Mouse (Mus musculus): ENCODE results near the gene Padi1. TPM values are rescaled to one million over a fixed set of nuclear protein-coding genes. Genes with fewer than 3 reads are reported as not detected.

The Padi1 gene
- total and polyA plus RNA-seq, 2 experiments from 2014 or later: not detected

- TF ChIP-seq EP300 (IDR thresholded peaks at IDR 0.05; ENCODE audit: low read depth) (no peak), CTCF (IDR thresholded peaks at IDR 0.05; ENCODE audit: low read depth) (no peak)
- WGBS: 73% methylated on average over 3 of the region's 3 CpGs
Observed at GRCm38 (mm10) chr4:140801364-140801763, 44.2 kb downstream of the Padi1 start.

GRCm38 (mm10) chr4:140796786-140797185, 48.8 kb downstream of the Padi1 start:
- WGBS: 83% methylated on average over 3 of the region's 3 CpGs
- no peaks in the 10 kb centered on the region for H3K9me3 ChIP-seq (replicated peaks; ENCODE audit: control insufficient read depth, low read length)
- H3K27me3 ChIP-seq (ENCODE audit: control insufficient read depth, insufficient read depth, low read length): no peaks in the 10 kb centered on the region
- H3K9ac ChIP-seq (replicated peaks; ENCODE audit: low read depth, low read length): no peak overlapping the region
- ATAC-seq (ENCODE audit: insufficient read depth, low read depth) (no peak), DNase-seq (ENCODE audit: low spot score) (no peak)
- H3K4me3 ChIP-seq (ENCODE audit: low read depth, low read length): no peak overlapping the region
- H3K27ac ChIP-seq (ENCODE audit: low read depth): no peak overlapping the region
- no peak overlapping the region for H3K4me2 ChIP-seq (ENCODE audit: low read depth, low read length)
- H3K4me1 ChIP-seq (ENCODE audit: control insufficient read depth, insufficient read depth): no peaks in the 10 kb centered on the region
- TF ChIP-seq EP300 (IDR thresholded peaks at IDR 0.05; ENCODE audit: low read depth) (no peak), CTCF (IDR thresholded peaks at IDR 0.05; ENCODE audit: low read depth) (no peak)
- no peaks in the 10 kb centered on the region for H3K36me3 ChIP-seq (replicated peaks; ENCODE audit: control insufficient read depth, insufficient read depth, low read length)

More at GRCm38 (mm10) chr4:140801364-140801763, 44.2 kb downstream of the Padi1 start:
- Histone ChIP-seq H3K9ac (replicated peaks; ENCODE audit: low read depth, low read length) (no peak overlapping the region), H3K9me3 (replicated peaks; ENCODE audit: control insufficient read depth, low read length) (no peaks in the 10 kb centered on the region), H3K4me1 (ENCODE audit: control insufficient read depth, insufficient read depth) (peaks cover 7% of the 10 kb centered on the region), H3K27me3 (ENCODE audit: control insufficient read depth, insufficient read depth, low read length) (no peaks in the 10 kb centered on the region), H3K4me2 (ENCODE audit: low read depth, low read length) (no peak overlapping the region), H3K27ac (ENCODE audit: low read depth) (no peak overlapping the region), H3K4me3 (ENCODE audit: low read depth, low read length) (no peak overlapping the region), H3K36me3 (replicated peaks; ENCODE audit: control insufficient read depth, insufficient read depth, low read length) (no peaks in the 10 kb centered on the region)
- no peak for DNase-seq (ENCODE audit: low spot score)
- ATAC-seq (ENCODE audit: insufficient read depth, low read depth): no peak

GRCm38 (mm10) chr4:140794678-140795077, 50.9 kb downstream of the Padi1 start:
- no peak overlapping the region for H3K4me2 ChIP-seq (ENCODE audit: low read depth, low read length)

GRCm38 (mm10) chr4:140793795-140794194, 51.8 kb downstream of the Padi1 start:
- H3K4me1 ChIP-seq (ENCODE audit: control insufficient read depth, insufficient read depth): no peaks in the 10 kb centered on the region
- H3K9ac ChIP-seq (replicated peaks; ENCODE audit: low read depth, low read length): no peak overlapping the region
- H3K9me3 ChIP-seq (replicated peaks; ENCODE audit: control insufficient read depth, low read length): no peaks in the 10 kb centered on the region
- H3K4me3 ChIP-seq (ENCODE audit: low read depth, low read length): no peak overlapping the region
- DNase-seq (ENCODE audit: low spot score): no peak
- no peak for ATAC-seq (ENCODE audit: insufficient read depth, low read depth)
- 75% methylated on average over 9 of the region's 9 CpGs for WGBS
- no peak overlapping the region for H3K4me2 ChIP-seq (ENCODE audit: low read depth, low read length)
- TF ChIP-seq CTCF (IDR thresholded peaks at IDR 0.05; ENCODE audit: low read depth) (0 out of 2 replicates have a peak, but pooled peaks have one; percentile 12), EP300 (IDR thresholded peaks at IDR 0.05; ENCODE audit: low read depth) (no peak)
- no peak overlapping the region for H3K27ac ChIP-seq (ENCODE audit: low read depth)
- no peaks in the 10 kb centered on the region for H3K27me3 ChIP-seq (ENCODE audit: control insufficient read depth, insufficient read depth, low read length)
- no peaks in the 10 kb centered on the region for H3K36me3 ChIP-seq (replicated peaks; ENCODE audit: control insufficient read depth, insufficient read depth, low read length)

More at GRCm38 (mm10) chr4:140794678-140795077, 50.9 kb downstream of the Padi1 start:
- DNase-seq (ENCODE audit: low spot score): no peak
- Histone ChIP-seq H3K27ac (ENCODE audit: low read depth) (no peak overlapping the region), H3K9me3 (replicated peaks; ENCODE audit: control insufficient read depth, low read length) (no peaks in the 10 kb centered on the region), H3K36me3 (replicated peaks; ENCODE audit: control insufficient read depth, insufficient read depth, low read length) (no peaks in the 10 kb centered on the region), H3K4me1 (ENCODE audit: control insufficient read depth, insufficient read depth) (no peaks in the 10 kb centered on the region), H3K27me3 (ENCODE audit: control insufficient read depth, insufficient read depth, low read length) (no peaks in the 10 kb centered on the region), H3K4me3 (ENCODE audit: low read depth, low read length) (no peak overlapping the region), H3K9ac (replicated peaks; ENCODE audit: low read depth, low read length) (no peak overlapping the region)
- WGBS: 75% methylated on average over 9 of the region's 9 CpGs
- TF ChIP-seq CTCF (IDR thresholded peaks at IDR 0.05; ENCODE audit: low read depth) (no peak), EP300 (IDR thresholded peaks at IDR 0.05; ENCODE audit: low read depth) (no peak)
- ATAC-seq (ENCODE audit: insufficient read depth, low read depth): no peak

- Histone ChIP-seq H3K27me3 (ENCODE audit: control insufficient read depth, insufficient read depth, low read length) (no peaks in the 10 kb centered on the region), H3K9me3 (replicated peaks; ENCODE audit: control insufficient read depth, low read length) (no peaks in the 10 kb centered on the region), H3K27ac (ENCODE audit: low read depth) (no peak overlapping the region), H3K4me1 (ENCODE audit: control insufficient read depth, insufficient read depth) (no peaks in the 10 kb centered on the region), H3K9ac (replicated peaks; ENCODE audit: low read depth, low read length) (no peak overlapping the region), H3K4me2 (ENCODE audit: low read depth, low read length) (no peak overlapping the region), H3K4me3 (ENCODE audit: low read depth, low read length) (no peak overlapping the region), H3K36me3 (replicated peaks; ENCODE audit: control insufficient read depth, insufficient read depth, low read length) (no peaks in the 10 kb centered on the region)
- DNase-seq (ENCODE audit: low spot score) (no peak), ATAC-seq (ENCODE audit: insufficient read depth, low read depth) (no peak)
- 74% methylated on average over 7 of the region's 7 CpGs for WGBS
- TF ChIP-seq EP300 (IDR thresholded peaks at IDR 0.05; ENCODE audit: low read depth) (no peak), CTCF (IDR thresholded peaks at IDR 0.05; ENCODE audit: low read depth) (no peak)
Observed at GRCm38 (mm10) chr4:140792584-140792983, 53.0 kb downstream of the Padi1 start.

- H3K4me3 ChIP-seq (ENCODE audit: low read depth, low read length): no peak overlapping the region
- ATAC-seq (ENCODE audit: insufficient read depth, low read depth): no peak
- H3K27ac ChIP-seq (ENCODE audit: low read depth): no peak overlapping the region
- H3K27me3 ChIP-seq (ENCODE audit: control insufficient read depth, insufficient read depth, low read length): no peaks in the 10 kb centered on the region
- no peak overlapping the region for H3K9ac ChIP-seq (replicated peaks; ENCODE audit: low read depth, low read length)
- H3K4me2 ChIP-seq (ENCODE audit: low read depth, low read length): no peak overlapping the region
- H3K9me3 ChIP-seq (replicated peaks; ENCODE audit: control insufficient read depth, low read length): no peaks in the 10 kb centered on the region
- TF ChIP-seq EP300 (IDR thresholded peaks at IDR 0.05; ENCODE audit: low read depth) (no peak), CTCF (IDR thresholded peaks at IDR 0.05; ENCODE audit: low read depth) (no peak)
- H3K36me3 ChIP-seq (replicated peaks; ENCODE audit: control insufficient read depth, insufficient read depth, low read length): no peaks in the 10 kb centered on the region
- H3K4me1 ChIP-seq (ENCODE audit: control insufficient read depth, insufficient read depth): no peaks in the 10 kb centered on the region
- no peak for DNase-seq (ENCODE audit: low spot score)
- WGBS: 80% methylated on average over 16 of the region's 16 CpGs
Observed at GRCm38 (mm10) chr4:140791071-140791470, 54.5 kb downstream of the Padi1 start.
